Comparison of ENCODE assay signal across 8 mouse cellular contexts in the genomic region with DNA sequence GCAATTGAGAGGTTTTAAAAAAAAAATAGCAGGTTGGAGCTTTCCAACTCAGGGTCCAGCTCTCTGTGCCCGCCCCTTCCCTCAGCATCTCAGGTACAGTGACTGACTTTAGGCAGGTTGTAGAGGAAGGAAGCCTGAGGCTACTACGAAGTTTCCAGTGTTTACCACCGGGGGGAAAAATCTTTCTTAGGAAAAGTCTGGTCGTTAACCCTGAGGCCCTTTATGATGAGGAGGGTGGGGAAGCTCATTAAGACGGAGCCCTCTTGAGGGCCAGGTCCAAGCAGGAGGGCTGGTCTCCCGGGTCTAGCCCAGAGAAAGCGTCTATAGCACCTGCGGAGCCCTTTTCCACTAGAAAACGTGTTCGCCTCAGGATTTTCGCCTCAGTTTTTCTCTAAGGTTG. TPM values are rescaled to one million over a fixed set of nuclear protein-coding genes. Genes with fewer than 3 reads are reported as not detected.
DNase-seq lines count a peak whose midpoint lies in the region; ATAC-seq and TF ChIP-seq lines count a peak whose summit lies in the region.

No protein-coding gene starts in this region.

- ATAC-seq in limb, embryonic 11.5 days (ENCODE audit: insufficient number of reproducible peaks, low FRiP score, low TSS enrichment, low read depth) = no peak
- no peak for ATAC-seq in inflammation-experienced regulatory T-cells, adult 6 months

- peak overlapping the region; percentile 83 for H3K9ac ChIP-seq in limb, embryonic 11.5 days (ENCODE audit: low read length)

- H3K4me1 ChIP-seq in cerebellum, adult 2 months (ENCODE audit: control insufficient read depth, insufficient read depth, low read length) = no peaks in the 10 kb centered on the region
- H3K4me1 ChIP-seq in limb, embryonic 11.5 days (ENCODE audit: control insufficient read depth, insufficient read depth, low read length) = no peaks in the 10 kb centered on the region
- H3K4me1 ChIP-seq in olfactory bulb, adult 2 months (ENCODE audit: control insufficient read depth, insufficient read depth, low read length) = peaks cover 2% of the 10 kb centered on the region; the same call in 1 of the 2 replicates

- H3K4me2 ChIP-seq in limb, embryonic 11.5 days (ENCODE audit: low read depth, severe bottlenecking) = peak overlapping the region; percentile 84

- no peaks in the 10 kb centered on the region for H3K27me3 ChIP-seq in cerebellum, adult 2 months (ENCODE audit: control insufficient read depth, insufficient read depth, low read length)
- H3K27me3 ChIP-seq in limb, embryonic 11.5 days (ENCODE audit: control insufficient read depth, insufficient read depth, low read length) = no peaks in the 10 kb centered on the region

- no peak for TF ChIP-seq POLR2A in cerebellum, adult 2 months (IDR thresholded peaks at IDR 0.05; ENCODE audit: borderline replicate concordance, insufficient read depth, low read length)
- no peak for TF ChIP-seq POLR2A in olfactory bulb, adult 2 months (IDR thresholded peaks at IDR 0.05; ENCODE audit: insufficient read depth, low read depth, low read length)

- peak overlapping the region; percentile 55; the same call in 1 of the 2 replicates for H3K27ac ChIP-seq in cerebellum, adult 2 months (ENCODE audit: insufficient read depth, low read length)
- H3K27ac ChIP-seq in limb, embryonic 11.5 days (replicated peaks; ENCODE audit: low read depth, low read length) = peak overlapping the region; percentile 73
- H3K27ac ChIP-seq in olfactory bulb, adult 2 months (ENCODE audit: insufficient read depth, low read depth, low read length) = peak overlapping the region; percentile 88

- H3K4me3 ChIP-seq in cerebellum, adult 2 months (replicated peaks; ENCODE audit: insufficient read depth, low read depth, low read length) = peak overlapping the region; percentile 84
- peak overlapping the region; percentile 95 for H3K4me3 ChIP-seq in limb, embryonic 11.5 days (ENCODE audit: low read depth, low read length)
- peak overlapping the region; percentile 69 for H3K4me3 ChIP-seq in olfactory bulb, adult 2 months (ENCODE audit: insufficient read depth, low read depth, low read length)

- no peak for TF ChIP-seq CTCF in cerebellum, adult 2 months (IDR thresholded peaks at IDR 0.05; ENCODE audit: borderline replicate concordance, insufficient read depth, low read depth, low read length)
- TF ChIP-seq CTCF in olfactory bulb, adult 2 months (IDR thresholded peaks at IDR 0.05; ENCODE audit: insufficient read depth, low read depth, low read length) = no peak

- H3K36me3 ChIP-seq in limb, embryonic 11.5 days (ENCODE audit: control insufficient read depth, insufficient read depth, low read length) = no peaks in the 10 kb centered on the region

- DNase-seq in cerebellum, adult 2 months = no peak
- DNase-seq in cerebellum, postnatal 14 days = no peak
- peak; percentile 6 for DNase-seq in urinary bladder, postnatal 25 days (ENCODE audit: low spot score)
- no peak for DNase-seq in urinary bladder, postnatal 10 days (ENCODE audit: low spot score)
- no peak for DNase-seq in limb, embryonic 11.5 days (ENCODE audit: low spot score)
- no peak for DNase-seq in gastrocnemius, adult 8-10 months (ENCODE audit: low spot score in 2 of 2)

- no peaks in the 10 kb centered on the region for H3K9me3 ChIP-seq in limb, embryonic 11.5 days (ENCODE audit: control insufficient read depth, low read length)

- WGBS in cerebellum, adult 2 months = 2% methylated on average over 11 of the region's 11 CpGs
- whole genome bisulfite sequencing in limb, embryonic 11.5 days = under 1% methylated on average over 11 of the region's 11 CpGs
- WGBS in olfactory bulb, adult 2 months = 1% methylated on average over 11 of the region's 11 CpGs

RNA-seq across cellular contexts. Expression of a gene that starts 0.6 kb away (rescaled TPM):
- polyA plus RNA-seq in cerebellum, adult 2 months (2012; rRNA removed) = 14.3 and 14.5 TPM in 2 replicates
- 9.9 and 11.4 TPM in 2 replicates for polyA plus RNA-seq in limb, embryonic 11.5 days (2014; fragmentation: Nextera tagmentation; extraction: Ambion mirVana)
- polyA plus RNA-seq in olfactory bulb, adult 2 months (2012; ENCODE audit: insufficient read depth, insufficient read length, low replicate concordance, missing spikeins) = not detected in 2 replicates
- polyA plus RNA-seq in inflammation-experienced regulatory T-cells, adult 6 months (2017; shearing (Covaris generic)) = 100 to 1,000 TPM in 1 of 3 experiments, 10 to 100 TPM in 2; 41.1 to 101 (median 73.4) TPM
- 10 to 100 TPM; 37.3 to 44.4 (median 42.8) TPM for total RNA-seq in gastrocnemius, adult 8-10 months (2022)

RNA-seq across cellular contexts. Expression of a gene that starts 26.7 kb away (rescaled TPM):
- polyA plus RNA-seq in cerebellum, adult 2 months (2012; rRNA removed) = 1.2 and 1.7 TPM in 2 replicates
- polyA plus RNA-seq in limb, embryonic 11.5 days (2014; fragmentation: Nextera tagmentation; extraction: Ambion mirVana) = 0.31 and 0.37 TPM in 2 replicates
- not detected in 2 replicates for polyA plus RNA-seq in olfactory bulb, adult 2 months (2012; ENCODE audit: insufficient read depth, insufficient read length, low replicate concordance, missing spikeins)
- polyA plus RNA-seq in inflammation-experienced regulatory T-cells, adult 6 months (2017; shearing (Covaris generic)) = under 1 TPM in 2 of 3 experiments, not detected in 1; 0.15 to 0.60 TPM
- total RNA-seq in gastrocnemius, adult 8-10 months (2022) = under 1 TPM; 0.15 to 0.27 (median 0.20) TPM
